Mouse (Mus musculus): ENCODE results near the gene Cdk17. TPM values are rescaled to one million over a fixed set of nuclear protein-coding genes. Genes with fewer than 3 reads are reported as not detected.

Cdk17 gene
- polyA plus RNA-seq, 1 experiment: 18.0 TPM

DNA sequence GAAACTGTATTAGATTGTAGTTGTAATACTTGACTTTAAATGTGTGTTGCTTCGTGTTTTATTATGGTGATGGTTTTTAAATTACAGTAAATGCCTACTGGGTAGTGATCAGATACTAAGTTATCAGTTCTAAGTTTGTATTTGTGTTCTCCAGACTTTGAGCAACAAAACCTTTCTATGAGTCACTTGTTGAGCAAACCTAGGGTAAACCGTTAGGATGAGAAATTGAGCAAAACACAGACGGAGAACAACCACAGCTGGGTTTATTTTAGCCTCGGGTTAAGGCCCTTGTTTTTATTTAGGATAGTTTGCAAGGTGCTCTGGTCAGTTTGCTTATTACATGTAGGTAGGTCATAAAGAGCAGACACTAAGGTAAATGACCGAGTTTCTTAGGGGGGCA, 46.5 kb downstream of the Cdk17 start:
- TF ChIP-seq POLR2A (IDR thresholded peaks at IDR 0.05; ENCODE audit: borderline replicate concordance, extremely low read depth, low read depth, low read length) (no peak), CTCF (IDR thresholded peaks at IDR 0.05; ENCODE audit: insufficient read depth, low read length) (no peak)
- no peak overlapping the region for H3K4me3 ChIP-seq (replicated peaks; ENCODE audit: extremely low read depth, low read depth, low read length)
- H3K4me1 ChIP-seq (ENCODE audit: control insufficient read depth, insufficient read depth, low read length): peaks cover 13% of the 10 kb centered on the region; the same call in 1 of the 2 replicates
- WGBS: 66% methylated on average over 5 of the region's 5 CpGs
- DNase-seq: no peak

DNA sequence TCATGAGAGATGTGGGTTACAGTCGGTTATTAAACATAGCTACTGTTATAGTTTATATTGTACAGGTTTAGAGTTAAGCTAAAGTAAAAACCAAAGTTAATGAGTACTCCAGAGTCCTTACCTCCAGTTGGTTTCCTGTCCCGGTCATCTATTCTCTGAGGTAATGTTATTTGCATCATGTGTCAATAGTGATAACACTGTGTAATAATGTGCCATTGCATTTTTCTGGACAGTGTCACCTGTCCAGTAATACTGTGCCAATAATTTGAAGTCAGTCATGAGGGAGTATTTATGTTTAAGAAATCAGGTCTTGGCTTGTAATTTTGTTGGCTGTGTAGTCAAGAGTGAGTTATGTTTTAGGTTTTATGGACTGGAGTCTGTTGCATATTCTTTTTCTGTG, 52.0 kb downstream of the Cdk17 start:
- 60% methylated on average over 2 of the region's 2 CpGs for WGBS
- no peak for TF ChIP-seq CTCF (IDR thresholded peaks at IDR 0.05; ENCODE audit: insufficient read depth, low read length)
- TF ChIP-seq POLR2A (IDR thresholded peaks at IDR 0.05; ENCODE audit: borderline replicate concordance, extremely low read depth, low read depth, low read length): no peak
- Histone ChIP-seq H3K4me1 (ENCODE audit: control insufficient read depth, insufficient read depth, low read length) (peaks cover 11% of the 10 kb centered on the region; the same call in 1 of the 2 replicates), H3K4me3 (replicated peaks; ENCODE audit: extremely low read depth, low read depth, low read length) (no peak overlapping the region)
- no peak for DNase-seq

DNA sequence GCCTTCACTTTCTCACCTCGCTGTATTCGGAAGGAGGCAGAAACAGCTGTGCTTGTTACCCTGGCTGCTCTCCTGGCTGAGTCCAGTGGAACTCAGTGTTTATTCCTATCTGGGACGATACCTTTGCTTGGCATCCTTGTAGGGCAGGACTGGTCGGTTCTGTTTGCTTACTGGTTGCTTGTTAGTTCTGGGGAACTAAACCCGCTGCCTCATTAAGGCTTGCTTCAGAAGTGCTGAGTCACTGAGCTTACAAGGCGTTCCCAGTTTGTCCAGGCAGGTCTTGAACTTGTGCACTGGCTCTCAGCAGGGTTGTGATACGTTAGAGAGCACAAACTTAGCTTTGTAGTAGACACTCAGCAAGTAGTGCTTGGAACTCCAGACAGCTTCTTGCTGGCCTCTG, 52.7 kb downstream of the Cdk17 start:
- 64% methylated on average over 7 of the region's 7 CpGs for WGBS
- no peak overlapping the region for H3K4me3 ChIP-seq (replicated peaks; ENCODE audit: extremely low read depth, low read depth, low read length)
- H3K4me1 ChIP-seq (ENCODE audit: control insufficient read depth, insufficient read depth, low read length): peaks cover 9% of the 10 kb centered on the region; the same call in 1 of the 2 replicates
- TF ChIP-seq POLR2A (IDR thresholded peaks at IDR 0.05; ENCODE audit: borderline replicate concordance, extremely low read depth, low read depth, low read length): no peak
- TF ChIP-seq CTCF (IDR thresholded peaks at IDR 0.05; ENCODE audit: insufficient read depth, low read length): no peak
- DNase-seq: no peak

DNA sequence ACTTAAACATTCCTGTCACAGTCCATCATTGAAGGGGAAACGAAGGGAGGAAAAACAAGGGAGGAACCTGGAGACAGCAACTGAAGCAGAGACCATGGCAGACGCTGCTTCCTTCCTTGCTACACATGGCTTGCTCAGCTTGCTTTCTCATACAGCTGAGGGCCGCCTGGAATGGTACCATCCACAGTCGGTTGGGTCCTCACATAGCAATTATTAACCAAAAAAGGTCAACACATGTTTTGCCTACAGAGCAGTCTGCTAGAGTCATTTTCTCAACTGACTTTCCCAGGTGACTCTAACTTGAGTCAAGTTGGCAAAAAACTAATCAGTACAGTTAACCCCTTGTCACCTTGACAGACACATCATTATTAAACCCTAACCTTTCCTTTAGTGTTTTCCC, 53.6 kb downstream of the Cdk17 start:
- H3K4me1 ChIP-seq (ENCODE audit: control insufficient read depth, insufficient read depth, low read length): peaks cover 7% of the 10 kb centered on the region; the same call in 1 of the 2 replicates
- no peak for DNase-seq
- WGBS: 29% methylated on average over 4 of the region's 4 CpGs
- no peak for TF ChIP-seq CTCF (IDR thresholded peaks at IDR 0.05; ENCODE audit: insufficient read depth, low read length)
- no peak for TF ChIP-seq POLR2A (IDR thresholded peaks at IDR 0.05; ENCODE audit: borderline replicate concordance, extremely low read depth, low read depth, low read length)
- H3K4me3 ChIP-seq (replicated peaks; ENCODE audit: extremely low read depth, low read depth, low read length): no peak overlapping the region

DNA sequence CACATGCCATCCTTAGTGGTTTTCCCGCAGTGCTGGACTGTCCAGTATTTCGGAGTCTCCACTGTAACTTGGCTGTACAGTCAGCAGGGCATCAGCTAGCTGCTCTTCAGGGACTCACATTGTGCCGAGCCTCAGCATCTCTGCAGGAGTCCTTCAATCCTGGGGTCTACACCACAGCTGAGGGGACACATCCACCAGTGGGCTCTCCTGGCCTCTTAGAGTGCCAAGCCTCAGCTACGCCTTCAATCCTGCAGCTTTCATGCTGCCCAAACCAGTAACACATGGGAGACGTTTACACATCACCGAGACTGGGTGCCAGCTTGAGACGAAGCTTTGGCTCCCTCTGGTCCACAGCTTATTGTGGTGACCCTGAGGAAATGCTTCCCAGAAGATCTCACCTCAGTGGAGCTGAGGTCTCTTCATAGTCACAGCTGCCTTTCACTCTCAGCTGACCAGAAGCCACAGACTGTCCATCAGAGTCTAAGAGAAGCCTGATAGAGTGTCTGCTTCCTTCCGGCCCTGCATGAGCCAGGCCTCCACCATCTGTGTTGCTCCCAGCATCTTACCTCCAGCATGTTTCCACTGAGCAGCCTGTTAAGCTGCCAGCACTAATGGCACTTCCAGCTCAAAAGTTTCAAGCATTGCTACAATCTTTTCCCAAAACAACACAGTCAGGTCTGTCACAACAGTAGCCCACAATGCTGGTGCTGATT, 54.5 kb downstream of the Cdk17 start:
- peaks cover 7% of the 10 kb centered on the region; the same call in 1 of the 2 replicates for H3K4me1 ChIP-seq (ENCODE audit: control insufficient read depth, insufficient read depth, low read length)
- no peak for TF ChIP-seq CTCF (IDR thresholded peaks at IDR 0.05; ENCODE audit: insufficient read depth, low read length)
- TF ChIP-seq POLR2A (IDR thresholded peaks at IDR 0.05; ENCODE audit: borderline replicate concordance, extremely low read depth, low read depth, low read length): no peak
- WGBS: 82% methylated on average over 8 of the region's 8 CpGs
- H3K4me3 ChIP-seq (replicated peaks; ENCODE audit: extremely low read depth, low read depth, low read length): no peak overlapping the region
- DNase-seq: no peak

DNA sequence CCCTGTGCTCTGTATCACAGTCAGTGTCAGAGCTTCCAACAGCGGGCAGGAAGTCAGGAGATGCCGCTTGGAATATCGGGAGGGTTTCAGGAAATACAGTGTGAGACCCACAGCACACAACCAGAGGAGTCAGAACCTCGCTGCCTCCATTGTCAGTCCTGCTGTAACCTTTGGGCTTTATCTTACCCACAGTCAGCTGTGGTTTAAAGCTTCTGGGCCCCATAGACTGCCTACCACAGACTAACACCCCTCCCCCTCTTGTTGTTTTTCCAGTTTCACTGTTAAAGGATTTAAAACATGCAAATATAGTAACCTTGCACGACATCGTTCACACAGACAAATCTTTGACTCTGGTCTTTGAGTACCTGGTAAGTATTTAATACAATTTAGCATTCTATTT, 65.1 kb downstream of the Cdk17 start:
- WGBS: 63% methylated on average over 6 of the region's 6 CpGs
- no peak for TF ChIP-seq POLR2A (IDR thresholded peaks at IDR 0.05; ENCODE audit: borderline replicate concordance, extremely low read depth, low read depth, low read length)
- no peak for TF ChIP-seq CTCF (IDR thresholded peaks at IDR 0.05; ENCODE audit: insufficient read depth, low read length)
- Histone ChIP-seq H3K4me3 (replicated peaks; ENCODE audit: extremely low read depth, low read depth, low read length) (no peak overlapping the region), H3K4me1 (ENCODE audit: control insufficient read depth, insufficient read depth, low read length) (peaks cover 13% of the 10 kb centered on the region)
- no peak for DNase-seq

DNA sequence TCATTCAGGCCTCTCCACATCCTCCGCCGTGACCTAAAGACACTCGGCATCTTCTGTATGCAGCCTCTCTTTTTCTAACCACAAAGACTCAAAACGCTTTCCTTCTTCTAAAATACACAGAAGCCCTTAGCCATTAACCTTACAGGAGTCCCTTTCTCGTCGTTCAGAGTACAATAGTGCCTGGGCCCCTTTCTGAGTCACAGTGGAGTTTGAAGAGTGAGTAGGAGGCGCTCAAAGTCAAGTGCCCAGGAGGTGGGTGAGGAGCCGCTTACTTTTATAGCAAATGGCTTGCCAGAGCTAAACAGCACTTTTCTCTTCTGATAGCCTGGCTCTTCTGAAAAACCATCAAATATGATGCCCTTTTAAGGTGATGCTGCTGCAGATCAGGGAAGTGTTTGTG, 67.2 kb downstream of the Cdk17 start:
- DNase-seq: no peak
- no peak for TF ChIP-seq CTCF (IDR thresholded peaks at IDR 0.05; ENCODE audit: insufficient read depth, low read length)
- no peak for TF ChIP-seq POLR2A (IDR thresholded peaks at IDR 0.05; ENCODE audit: borderline replicate concordance, extremely low read depth, low read depth, low read length)
- H3K4me3 ChIP-seq (replicated peaks; ENCODE audit: extremely low read depth, low read depth, low read length): no peak overlapping the region
- H3K4me1 ChIP-seq (ENCODE audit: control insufficient read depth, insufficient read depth, low read length): peaks cover 13% of the 10 kb centered on the region
- WGBS: 51% methylated on average over 8 of the region's 8 CpGs

DNA sequence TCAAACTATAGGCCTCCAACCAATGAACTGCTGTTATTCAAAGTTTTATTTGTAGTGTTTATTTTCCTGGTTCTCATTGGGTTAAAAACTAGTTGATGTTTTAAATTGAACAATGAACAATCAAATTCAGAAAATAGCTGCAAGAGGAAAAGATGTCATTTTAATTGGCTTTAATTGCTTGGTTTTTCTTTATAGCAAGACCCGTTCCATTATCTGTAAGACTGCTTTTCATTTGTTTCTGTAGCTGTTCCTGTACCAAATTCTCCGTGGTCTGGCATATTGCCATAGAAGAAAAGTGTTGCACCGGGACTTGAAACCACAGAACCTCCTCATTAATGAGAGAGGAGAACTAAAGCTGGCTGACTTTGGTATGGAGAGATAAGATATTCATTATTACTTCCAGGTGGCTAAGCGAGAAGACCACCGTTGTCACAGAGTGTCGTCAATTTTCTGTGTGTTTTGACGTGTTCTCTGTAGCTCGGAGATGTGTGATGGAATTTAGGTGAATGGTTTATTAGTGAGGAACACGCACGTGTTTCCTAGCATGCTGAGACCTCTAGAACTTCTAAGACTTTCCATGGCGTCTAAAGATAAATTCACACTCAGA, 67.8 kb downstream of the Cdk17 start:
- peaks cover 13% of the 10 kb centered on the region for H3K4me1 ChIP-seq (ENCODE audit: control insufficient read depth, insufficient read depth, low read length)
- TF ChIP-seq POLR2A (IDR thresholded peaks at IDR 0.05; ENCODE audit: borderline replicate concordance, extremely low read depth, low read depth, low read length): no peak
- no peak for TF ChIP-seq CTCF (IDR thresholded peaks at IDR 0.05; ENCODE audit: insufficient read depth, low read length)
- DNase-seq: no peak
- 50% methylated on average over 11 of the region's 11 CpGs for WGBS
- no peak overlapping the region for H3K4me3 ChIP-seq (replicated peaks; ENCODE audit: extremely low read depth, low read depth, low read length)

DNA sequence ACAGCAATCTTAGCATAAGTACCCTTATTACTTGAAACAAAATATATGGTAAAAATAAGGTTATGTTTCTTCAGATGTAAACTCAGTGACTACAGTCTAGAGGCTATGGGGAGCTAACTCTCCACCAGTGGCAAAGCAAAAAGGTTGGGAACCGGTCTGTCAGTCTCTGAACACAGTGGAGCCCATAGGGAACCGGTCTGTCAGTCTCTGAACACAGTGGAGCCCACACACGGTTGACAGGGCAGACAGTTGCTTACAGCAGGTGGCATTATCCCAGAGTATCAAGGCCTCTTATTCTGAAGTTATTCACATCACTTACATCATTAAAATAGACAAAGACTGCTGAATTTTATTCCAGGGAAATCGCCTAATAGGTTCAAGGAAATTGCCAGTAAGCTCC, 70.8 kb downstream of the Cdk17 start:
- 74% methylated on average over 4 of the region's 4 CpGs for WGBS
- Histone ChIP-seq H3K4me3 (replicated peaks; ENCODE audit: extremely low read depth, low read depth, low read length) (no peak overlapping the region), H3K4me1 (ENCODE audit: control insufficient read depth, insufficient read depth, low read length) (peaks cover 13% of the 10 kb centered on the region)
- DNase-seq: no peak
- TF ChIP-seq CTCF (IDR thresholded peaks at IDR 0.05; ENCODE audit: insufficient read depth, low read length) (no peak), POLR2A (IDR thresholded peaks at IDR 0.05; ENCODE audit: borderline replicate concordance, extremely low read depth, low read depth, low read length) (no peak)

DNA sequence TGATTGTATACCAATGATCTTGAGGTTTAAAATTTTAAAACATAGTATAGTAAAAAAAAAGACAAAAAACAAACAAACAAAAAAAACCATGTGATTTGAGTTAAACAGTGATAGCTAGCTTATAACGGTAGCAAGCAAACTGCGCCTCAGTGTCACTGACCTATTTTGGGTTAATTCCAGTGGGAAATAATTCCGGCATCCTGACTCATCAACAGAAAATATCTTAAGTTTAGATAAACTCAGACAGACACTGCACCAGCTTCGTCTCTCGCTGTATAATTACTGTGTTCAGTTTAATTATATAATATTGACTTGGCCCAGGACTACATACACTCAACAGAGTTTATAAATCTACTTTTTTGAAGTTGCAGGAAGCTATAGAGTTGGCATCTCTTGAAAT, 71.2 kb downstream of the Cdk17 start:
- TF ChIP-seq POLR2A (IDR thresholded peaks at IDR 0.05; ENCODE audit: borderline replicate concordance, extremely low read depth, low read depth, low read length) (no peak), CTCF (IDR thresholded peaks at IDR 0.05; ENCODE audit: insufficient read depth, low read length) (no peak)
- no peak overlapping the region for H3K4me3 ChIP-seq (replicated peaks; ENCODE audit: extremely low read depth, low read depth, low read length)
- peaks cover 13% of the 10 kb centered on the region for H3K4me1 ChIP-seq (ENCODE audit: control insufficient read depth, insufficient read depth, low read length)
- DNase-seq: no peak
- 75% methylated on average over 5 of the region's 5 CpGs for WGBS

Data from lung, adult 2 months (tissue).